Mouse (Mus musculus): ENCODE data around the gene Cfap58. TPM values are rescaled to one million over a fixed set of nuclear protein-coding genes. Genes with fewer than 3 reads are reported as not detected.
A peak's percentile ranks its signal among the peaks of the same experiment; 100 is the strongest.

Gene Cfap58
- polyA plus RNA-seq (2012; rRNA removed): 0.05 TPM in 1 of 2 replicates, not detected in the other

DNA sequence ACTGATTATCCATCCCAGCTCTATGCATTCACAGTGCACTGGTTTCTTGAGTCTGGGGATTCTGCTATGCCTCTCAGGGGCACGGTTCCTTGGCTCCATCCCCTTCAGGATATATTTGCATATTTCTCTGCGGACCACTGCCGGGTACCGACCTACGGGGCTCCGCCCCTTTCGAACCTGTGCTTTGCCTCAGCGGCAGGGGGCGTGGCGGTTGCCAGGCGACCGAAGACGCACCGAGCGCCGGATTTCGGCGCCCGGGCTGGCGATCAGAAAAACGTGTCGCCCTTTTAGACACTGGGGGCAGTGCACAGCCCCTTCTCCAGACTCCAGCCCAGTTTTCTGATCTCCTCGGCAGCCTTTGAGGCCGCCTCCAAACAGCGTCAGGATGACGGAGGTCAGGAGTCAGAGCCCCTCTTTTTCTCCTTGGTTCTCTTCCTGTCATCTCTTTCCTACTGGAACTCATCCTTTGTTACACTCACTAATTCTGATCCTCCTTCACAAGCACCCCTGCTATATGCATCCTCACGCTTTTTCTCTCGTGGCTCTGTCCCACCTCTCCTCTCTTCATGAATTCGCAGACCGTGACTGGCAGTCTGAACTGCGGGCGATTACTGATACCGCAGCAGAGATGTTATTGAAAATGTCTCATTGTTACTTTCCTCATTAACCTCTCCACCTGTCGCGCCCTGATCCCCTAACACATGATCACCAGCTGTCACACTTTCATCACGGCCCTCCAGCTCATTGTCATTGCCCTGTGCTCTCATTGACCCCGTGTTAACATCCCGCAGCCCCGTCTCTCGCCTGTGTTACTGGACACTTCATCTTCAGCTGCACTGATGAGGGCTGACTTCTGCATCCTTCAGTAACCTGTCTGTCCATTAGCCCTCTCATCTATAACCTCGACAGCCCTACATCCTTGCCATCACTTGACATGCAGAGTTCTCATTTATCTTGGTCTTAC lies at the start of gene Cfap58:
Gene Cfap58, plus strand, starts transcription at position 233 of the 964 bp plus-strand sequence.
- H3K36me3 ChIP-seq (ENCODE audit: control insufficient read depth, insufficient read depth, low read length): no peaks in the 10 kb centered on the region
- no peaks in the 10 kb centered on the region for H3K4me1 ChIP-seq (ENCODE audit: control insufficient read depth, insufficient read depth, low read length)
- H3K27me3 ChIP-seq (replicated peaks; ENCODE audit: control insufficient read depth, insufficient read depth, low read length): no peaks in the 10 kb centered on the region
- H3K27ac ChIP-seq (ENCODE audit: insufficient read depth, low read depth, low read length): no peak within 1 kb of the TSS
- TF ChIP-seq POLR2A (IDR thresholded peaks at IDR 0.05; ENCODE audit: low read depth, low read length) (no peak), CTCF (conservative IDR thresholded peaks at IDR 0.05; ENCODE audit: insufficient read depth, insufficient read length, low read depth, low read length) (no peak)
- DNase-seq: peak; percentile 44
- peak within 1 kb of the TSS; percentile 40; the same call in 1 of the 2 replicates for H3K4me3 ChIP-seq (ENCODE audit: insufficient read depth, low read depth, low read length)
- WGBS: 8% methylated on average over 41 of the region's 41 CpGs

DNA sequence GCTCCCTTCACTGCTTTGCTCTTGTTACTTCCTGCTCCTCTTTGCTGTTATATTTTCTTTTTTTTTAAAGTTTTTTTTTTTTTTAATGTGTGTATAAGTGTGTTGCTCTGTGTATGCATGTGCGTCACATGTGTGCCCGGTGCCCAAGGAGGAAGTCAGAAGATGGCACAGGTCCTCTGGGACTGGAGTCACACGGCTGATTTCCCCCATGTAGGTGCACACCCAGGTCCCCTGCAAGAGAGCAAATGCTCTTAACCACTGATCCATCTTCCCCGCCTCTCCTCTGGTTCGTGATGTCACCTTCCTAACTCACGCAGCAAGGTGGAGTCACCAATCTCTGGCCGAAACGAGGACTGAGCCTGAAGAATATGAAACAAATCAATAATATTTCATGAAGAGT lies 49.4 kb upstream of the Cfap58 start:
- Histone ChIP-seq H3K27me3 (replicated peaks; ENCODE audit: control insufficient read depth, insufficient read depth, low read length) (no peaks in the 10 kb centered on the region), H3K4me1 (ENCODE audit: control insufficient read depth, insufficient read depth, low read length) (peaks cover 9% of the 10 kb centered on the region), H3K27ac (ENCODE audit: insufficient read depth, low read depth, low read length) (no peak overlapping the region), H3K4me3 (ENCODE audit: insufficient read depth, low read depth, low read length) (no peak overlapping the region), H3K36me3 (ENCODE audit: control insufficient read depth, insufficient read depth, low read length) (no peaks in the 10 kb centered on the region)
- DNase-seq: no peak
- no peak for TF ChIP-seq CTCF (conservative IDR thresholded peaks at IDR 0.05; ENCODE audit: insufficient read depth, insufficient read length, low read depth, low read length)
- TF ChIP-seq POLR2A (IDR thresholded peaks at IDR 0.05; ENCODE audit: low read depth, low read length): no peak
- WGBS: 92% methylated on average over 8 of the region's 8 CpGs

DNA sequence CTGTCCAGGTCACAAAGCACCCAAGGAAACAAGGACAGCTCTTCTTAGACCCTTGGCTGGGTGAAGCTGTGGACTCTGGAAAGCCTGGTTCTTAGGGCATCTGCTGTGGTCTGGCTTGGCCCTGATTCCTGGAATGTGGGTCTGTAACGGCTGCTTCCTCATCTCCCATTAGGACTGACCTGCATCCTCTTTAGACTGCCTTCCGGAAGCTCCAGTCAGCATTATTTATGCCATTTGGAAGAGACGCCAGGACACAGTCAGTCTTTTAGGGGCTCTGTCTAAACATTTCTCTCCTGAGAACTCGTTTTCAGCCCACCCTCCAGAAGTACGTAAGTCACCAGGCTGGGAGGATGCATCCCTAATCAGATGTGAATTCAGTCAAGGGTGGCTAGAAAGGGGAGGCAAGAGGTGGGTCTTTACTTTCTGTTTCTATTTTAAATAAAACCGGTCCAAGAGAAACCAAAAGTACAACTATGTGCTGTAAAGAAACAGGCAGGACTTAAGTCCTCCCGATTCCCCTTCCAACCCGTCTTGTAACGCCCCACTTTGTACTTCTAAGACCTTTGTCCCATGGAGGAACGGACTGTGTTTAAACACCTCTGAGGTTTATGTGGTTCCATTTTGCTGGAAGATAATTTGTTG lies 46.9 kb upstream of the Cfap58 start:
- Histone ChIP-seq H3K36me3 (ENCODE audit: control insufficient read depth, insufficient read depth, low read length) (no peaks in the 10 kb centered on the region), H3K27me3 (replicated peaks; ENCODE audit: control insufficient read depth, insufficient read depth, low read length) (no peaks in the 10 kb centered on the region), H3K27ac (ENCODE audit: insufficient read depth, low read depth, low read length) (peak overlapping the region; percentile 92), H3K4me3 (ENCODE audit: insufficient read depth, low read depth, low read length) (0 out of 2 replicates have a peak overlapping the region, but pooled peaks have one; percentile 10), H3K4me1 (ENCODE audit: control insufficient read depth, insufficient read depth, low read length) (peaks cover 9% of the 10 kb centered on the region)
- TF ChIP-seq CTCF (conservative IDR thresholded peaks at IDR 0.05; ENCODE audit: insufficient read depth, insufficient read length, low read depth, low read length) (no peak), POLR2A (IDR thresholded peaks at IDR 0.05; ENCODE audit: low read depth, low read length) (no peak)
- 22% methylated on average over 10 of the region's 10 CpGs for WGBS
- peak; percentile 87 for DNase-seq

- peak overlapping the region; percentile 92 for H3K27ac ChIP-seq (ENCODE audit: insufficient read depth, low read depth, low read length)
- H3K36me3 ChIP-seq (ENCODE audit: control insufficient read depth, insufficient read depth, low read length): no peaks in the 10 kb centered on the region
- DNase-seq: peak; percentile 79
- H3K4me1 ChIP-seq (ENCODE audit: control insufficient read depth, insufficient read depth, low read length): peaks cover 9% of the 10 kb centered on the region
- H3K27me3 ChIP-seq (replicated peaks; ENCODE audit: control insufficient read depth, insufficient read depth, low read length): no peaks in the 10 kb centered on the region
- TF ChIP-seq CTCF (conservative IDR thresholded peaks at IDR 0.05; ENCODE audit: insufficient read depth, insufficient read length, low read depth, low read length): no peak
- no peak for TF ChIP-seq POLR2A (IDR thresholded peaks at IDR 0.05; ENCODE audit: low read depth, low read length)
- WGBS: 57% methylated on average over 11 of the region's 11 CpGs
- H3K4me3 ChIP-seq (ENCODE audit: insufficient read depth, low read depth, low read length): no peak overlapping the region
These were observed 45.7 kb upstream of the Cfap58 start for GRCm38 (mm10) chr19:47891562-47892312.

DNA sequence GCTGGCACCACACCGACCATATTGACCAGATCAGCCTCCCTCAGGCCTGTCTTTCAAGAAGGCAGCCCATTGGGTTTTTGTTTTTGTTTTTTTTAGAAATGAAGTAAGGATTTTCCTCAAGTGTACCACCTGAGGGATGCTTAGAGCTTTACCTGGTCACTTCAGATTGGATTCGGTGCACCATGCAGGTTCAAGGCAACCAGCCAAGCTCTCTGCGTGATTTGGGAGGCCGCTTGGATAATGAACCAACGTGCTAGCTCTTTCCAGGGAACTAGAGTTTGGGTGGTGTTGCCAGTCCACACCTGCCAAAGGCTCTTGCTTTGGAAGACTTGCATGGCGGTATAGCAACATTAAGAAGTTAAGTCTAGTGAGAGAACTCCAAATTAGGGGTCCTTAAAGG lies 44.4 kb upstream of the Cfap58 start:
- 89% methylated on average over 6 of the region's 6 CpGs for WGBS
- DNase-seq: no peak
- Histone ChIP-seq H3K4me1 (ENCODE audit: control insufficient read depth, insufficient read depth, low read length) (peaks cover 6% of the 10 kb centered on the region), H3K4me3 (ENCODE audit: insufficient read depth, low read depth, low read length) (no peak overlapping the region), H3K27me3 (replicated peaks; ENCODE audit: control insufficient read depth, insufficient read depth, low read length) (no peaks in the 10 kb centered on the region), H3K27ac (ENCODE audit: insufficient read depth, low read depth, low read length) (no peak overlapping the region), H3K36me3 (ENCODE audit: control insufficient read depth, insufficient read depth, low read length) (no peaks in the 10 kb centered on the region)
- TF ChIP-seq CTCF (conservative IDR thresholded peaks at IDR 0.05; ENCODE audit: insufficient read depth, insufficient read length, low read depth, low read length) (no peak), POLR2A (IDR thresholded peaks at IDR 0.05; ENCODE audit: low read depth, low read length) (no peak)

DNA sequence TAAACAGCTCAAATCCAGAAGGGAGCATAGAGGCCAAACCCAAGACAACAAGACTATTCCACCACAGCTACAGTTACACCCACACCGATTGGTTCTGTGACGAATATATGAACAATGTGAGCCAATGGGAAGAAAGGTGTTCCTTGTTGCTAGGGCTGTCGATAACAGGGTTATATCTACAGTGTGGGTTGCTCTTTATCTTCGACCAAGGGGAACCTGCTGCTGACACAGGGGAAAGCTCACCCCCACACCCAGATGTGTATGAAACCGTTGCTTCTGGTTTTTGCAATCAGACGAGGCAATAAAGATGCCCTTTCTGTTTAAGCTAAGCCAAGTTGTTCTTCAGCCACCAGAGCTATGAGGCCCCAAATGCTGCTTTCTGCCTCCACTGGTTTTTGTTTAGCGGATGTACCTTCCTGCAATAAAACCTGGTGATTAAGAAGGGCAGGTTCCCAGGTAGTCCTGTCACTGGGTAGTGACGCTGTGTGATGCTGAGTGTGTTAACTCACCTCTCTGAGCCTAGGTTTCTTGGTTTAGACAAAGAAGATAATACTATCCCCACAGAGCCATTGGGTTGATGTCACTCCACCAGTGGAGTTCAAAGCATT lies 38.9 kb upstream of the Cfap58 start:
- TF ChIP-seq CTCF (conservative IDR thresholded peaks at IDR 0.05; ENCODE audit: insufficient read depth, insufficient read length, low read depth, low read length): no peak
- TF ChIP-seq POLR2A (IDR thresholded peaks at IDR 0.05; ENCODE audit: low read depth, low read length): no peak
- Histone ChIP-seq H3K36me3 (ENCODE audit: control insufficient read depth, insufficient read depth, low read length) (no peaks in the 10 kb centered on the region), H3K27ac (ENCODE audit: insufficient read depth, low read depth, low read length) (no peak overlapping the region), H3K4me1 (ENCODE audit: control insufficient read depth, insufficient read depth, low read length) (peaks cover 11% of the 10 kb centered on the region; the same call in 1 of the 2 replicates), H3K27me3 (replicated peaks; ENCODE audit: control insufficient read depth, insufficient read depth, low read length) (no peaks in the 10 kb centered on the region), H3K4me3 (ENCODE audit: insufficient read depth, low read depth, low read length) (no peak overlapping the region)
- 83% methylated on average over 8 of the region's 8 CpGs for WGBS
- no peak for DNase-seq
